Mouse (Mus musculus) limb, embryonic 14.5 days (tissue): Measurements from ENCODE around the gene Zkscan5. TPM values are rescaled to one million over a fixed set of nuclear protein-coding genes. Genes with fewer than 3 reads are reported as not detected.
"Not testable (repeated sequence)": the region's sequence is repeated elsewhere in the genome, so short reads cannot be mapped to it uniquely, and the experiment has no call there.

ENCODE experiments used
- ATAC-seq: fragments of 200-750 bp; cut with Nextera tagmentation; 2 replicates; pipeline ENCODE4 v1.8.0; 2017; ENCODE audit warnings: low read depth, moderate number of reproducible peaks, moderate TSS enrichment; ENCODE audit not compliant: low FRiP score
- DNase-seq: peaks from one replicate; pipeline ENCODE4 v3.0.0-alpha.2; 2015; ENCODE audit warnings: low spot score
- H3K27ac ChIP-seq: fragments of 300-500 bp; sonication (generic); replicated peaks from 2 replicates; pipeline ENCODE4 v1.5.1; 2014; ENCODE audit warnings: low read depth, mild to moderate bottlenecking, low read length, moderate library complexity, mixed read lengths
- H3K27me3 ChIP-seq: fragments of 300-500 bp; sonication (generic); 2 replicates; pipeline ENCODE4 v1.6.1; 2014; ENCODE audit warnings: low read length, mixed read lengths; ENCODE audit not compliant: control insufficient read depth, insufficient read depth
- H3K36me3 ChIP-seq: fragments of 300-500 bp; sonication (generic); 2 replicates; pipeline ENCODE4 v1.6.1; 2014; ENCODE audit warnings: mild to moderate bottlenecking, low read length, moderate library complexity, mixed read lengths; ENCODE audit not compliant: control insufficient read depth, insufficient read depth
- H3K4me1 ChIP-seq: fragments of 300-500 bp; sonication (generic); 2 replicates; pipeline ENCODE4 v1.6.1; 2014; ENCODE audit warnings: antibody characterized with exemption, low read length, mixed read lengths; ENCODE audit not compliant: control insufficient read depth, insufficient read depth
- H3K4me2 ChIP-seq: fragments of 300-500 bp; sonication (generic); replicated peaks from 2 replicates; pipeline ENCODE4 v1.6.1; 2014; ENCODE audit warnings: low read depth, mild to moderate bottlenecking, low read length, moderate library complexity; ENCODE audit not compliant: severe bottlenecking
- H3K4me3 ChIP-seq: fragments of 300-500 bp; sonication (generic); replicated peaks from 2 replicates; pipeline ENCODE4 v1.5.1; 2014; ENCODE audit warnings: low read length
- H3K9ac ChIP-seq: fragments of 300-500 bp; sonication (generic); 2 replicates; pipeline ENCODE4 v1.6.1; 2014; ENCODE audit warnings: mild to moderate bottlenecking, low read depth, low read length, moderate library complexity; ENCODE audit not compliant: severe bottlenecking
- H3K9me3 ChIP-seq: fragments of 300-500 bp; sonication (generic); 2 replicates; pipeline ENCODE4 v1.6.1; 2016; ENCODE audit warnings: low read length; ENCODE audit not compliant: control insufficient read depth
- POLR2A ChIP-seq: fragments of 200-500 bp; IDR thresholded peaks from 2 replicates; pipeline ENCODE4 v1.8.0; 2012; ENCODE audit warnings: inconsistent platforms, mild to moderate bottlenecking, moderate library complexity, borderline replicate concordance; ENCODE audit not compliant: insufficient read depth, insufficient read length; ENCODE audit errors: extremely low read depth
- WGBS: fragments of 180-500 bp; shearing (Covaris S2); extraction: QIAGEN DNeasy Blood & Tissue Kit; methylation state at CpG from one replicate; pipeline ENCODE4 v1.1.7; 2014; 5-methylcytosine and 5-hydroxymethylcytosine counted together
- polyA plus RNA-seq, 2 experiments: library from polyadenylated mRNA; depleted of rRNA in 1 of 2; stranded (reverse) in 1 of 2; unstranded in 1 of 2; fragments of >200 nt; fragmentation: Nextera tagmentation in 1 of 2; extraction: Ambion mirVana in 1 of 2; gene quantifications; 2 replicates each; pipeline versions ENCODE4 v1.2.1 to v1.2.3; 2012 to 2014

Zkscan5 gene
- polyA plus RNA-seq, 2 experiments = 9.2 to 14.3 TPM

DNA sequence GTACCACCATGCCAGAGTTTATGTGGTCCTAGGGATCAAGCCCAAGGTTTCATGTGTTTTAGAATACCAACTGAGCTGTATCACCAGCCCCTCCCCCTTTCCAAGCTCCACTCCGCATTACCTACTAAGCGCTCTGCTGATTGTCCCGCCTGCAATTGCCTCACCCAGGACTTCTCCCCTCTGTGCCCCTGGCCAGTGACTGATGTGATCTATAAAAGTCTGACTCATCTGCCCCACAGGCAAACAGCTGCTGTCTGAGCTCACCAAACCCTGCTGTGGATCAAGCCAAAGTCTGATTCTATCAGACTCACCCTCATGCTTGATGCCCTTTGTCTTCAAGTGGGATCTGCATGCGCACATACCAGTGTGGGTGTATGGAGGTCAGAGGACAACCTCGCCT lies 18.5 kb downstream of the Zkscan5 start:
- no peak for TF ChIP-seq POLR2A
- no peaks in the 10 kb centered on the region for H3K27me3 ChIP-seq
- no peaks in the 10 kb centered on the region for H3K9me3 ChIP-seq
- no peak overlapping the region for H3K27ac ChIP-seq
- H3K4me3 ChIP-seq = no peak overlapping the region
- H3K9ac ChIP-seq = no peak overlapping the region
- 89% methylated on average over 5 of the region's 5 CpGs for WGBS
- no peaks in the 10 kb centered on the region for H3K4me1 ChIP-seq
- DNase-seq (no peak), ATAC-seq (no peak)
- no peak overlapping the region for H3K4me2 ChIP-seq
- peaks cover 39% of the 10 kb centered on the region for H3K36me3 ChIP-seq

DNA sequence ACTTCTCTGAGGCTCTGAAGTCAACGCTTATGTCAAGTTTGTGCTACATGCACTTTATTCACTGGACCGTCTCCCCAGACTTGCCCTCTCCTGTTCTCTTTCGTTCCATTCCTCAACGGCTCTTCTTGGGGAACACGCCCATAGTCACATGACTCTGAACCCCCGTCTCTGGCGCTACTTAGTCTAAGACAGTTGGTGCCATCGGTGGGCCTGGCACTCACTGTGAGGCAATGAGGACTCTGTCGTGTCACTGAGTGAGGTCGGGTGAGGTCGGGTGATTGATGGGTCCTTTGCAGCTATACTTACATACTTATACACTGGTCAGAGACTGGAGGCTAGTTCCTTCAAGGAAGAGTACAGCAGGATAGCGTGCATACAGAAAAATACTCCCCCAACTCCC lies 19.0 kb downstream of the Zkscan5 start:
- no peaks in the 10 kb centered on the region for H3K27me3 ChIP-seq

DNA sequence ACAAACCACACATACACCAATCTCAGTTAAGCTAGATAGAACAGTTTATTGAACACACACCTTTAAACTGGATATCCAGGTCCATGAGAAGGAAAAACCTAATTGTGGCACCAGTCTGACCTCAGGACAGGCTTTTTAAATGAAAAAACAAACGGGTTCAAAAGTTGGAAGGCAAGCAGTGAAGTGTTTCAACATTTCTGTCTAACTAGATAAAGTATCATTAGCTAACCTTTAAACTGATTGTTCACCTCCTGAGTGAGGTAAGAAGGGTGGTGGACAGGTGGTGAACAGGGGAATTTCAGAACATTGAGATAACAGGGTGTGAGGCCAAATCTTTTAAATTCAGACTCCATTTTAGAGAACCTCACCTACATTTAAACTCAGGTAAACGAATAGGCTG lies 22.1 kb downstream of the Zkscan5 start:
- DNase-seq = no peak
- WGBS = 64% methylated on average over 2 of the region's 2 CpGs
- H3K9me3 ChIP-seq = no peaks in the 10 kb centered on the region
- peaks cover 3% of the 10 kb centered on the region for H3K4me1 ChIP-seq
- no peak overlapping the region for H3K4me2 ChIP-seq
- no peaks in the 10 kb centered on the region for H3K27me3 ChIP-seq
- ATAC-seq = no peak
- peaks cover 5% of the 10 kb centered on the region; the same call in 1 of the 2 replicates for H3K36me3 ChIP-seq
- H3K9ac ChIP-seq = no peak overlapping the region
- no peak for TF ChIP-seq POLR2A
- no peak overlapping the region for H3K27ac ChIP-seq
- H3K4me3 ChIP-seq = no peak overlapping the region

More for the DNA sequence above, 19.0 kb downstream of the Zkscan5 start:
- 0 out of 2 replicates have a peak, but pooled peaks have one; percentile 15 for ATAC-seq
- Histone ChIP-seq H3K4me3 (no peak overlapping the region), H3K9ac (no peak overlapping the region), H3K36me3 (peaks cover 33% of the 10 kb centered on the region), H3K9me3 (no peaks in the 10 kb centered on the region), H3K27ac (no peak overlapping the region), H3K4me1 (no peaks in the 10 kb centered on the region), H3K4me2 (no peak overlapping the region)
- 86% methylated on average over 12 of the region's 12 CpGs for WGBS
- TF ChIP-seq POLR2A = no peak
- DNase-seq = no peak

DNA sequence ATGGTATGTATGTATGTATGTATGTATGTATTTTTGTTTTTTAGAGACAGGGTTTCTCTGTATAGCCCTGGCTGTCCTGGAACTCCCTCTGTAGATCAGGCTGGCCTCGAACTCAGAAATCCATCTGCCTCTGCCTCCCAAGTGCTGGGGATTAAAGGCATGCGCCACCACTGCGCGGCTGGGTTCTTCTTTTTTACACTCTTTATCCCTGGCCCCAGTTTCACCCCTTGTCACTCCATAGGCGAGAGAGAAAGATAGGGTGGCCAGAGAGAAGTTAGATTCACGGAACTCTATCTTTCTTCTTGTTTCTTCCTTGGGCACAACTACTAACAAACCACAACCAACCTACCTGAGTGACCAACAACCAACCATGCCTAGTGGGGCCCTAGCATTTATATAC lies 24.9 kb downstream of the Zkscan5 start:
- H3K4me3 ChIP-seq, H3K4me1 ChIP-seq, ATAC-seq, H3K4me2 ChIP-seq, H3K9me3 ChIP-seq, H3K27me3 ChIP-seq, DNase-seq, H3K9ac ChIP-seq, H3K27ac ChIP-seq: not testable (repeated sequence)
- peaks cover 10% of the 10 kb centered on the region for H3K36me3 ChIP-seq
- 80% methylated on average over 6 of the region's 6 CpGs for WGBS

DNA sequence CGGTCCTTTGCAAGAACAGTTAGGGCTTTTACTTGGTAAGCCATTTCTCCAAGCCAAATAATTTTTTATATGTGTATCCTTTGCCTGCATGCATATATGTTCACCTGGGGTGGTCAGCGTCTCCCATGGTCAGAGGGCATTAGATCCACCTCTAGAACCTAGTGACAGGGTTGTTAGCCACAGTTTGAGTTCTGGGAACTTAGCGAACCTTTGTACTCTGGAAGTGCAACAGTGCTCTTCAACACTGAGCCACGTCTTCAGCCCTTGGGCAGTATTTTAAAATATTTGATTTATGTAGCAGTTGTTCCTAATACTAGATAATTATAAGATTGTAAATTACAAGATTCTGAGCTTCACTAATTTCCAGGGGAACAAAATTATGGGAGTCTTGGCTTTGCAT lies 26.3 kb downstream of the Zkscan5 start:
- Histone ChIP-seq H3K9ac (peak overlapping the region; percentile 94; the same call in 1 of the 2 replicates), H3K27me3 (no peaks in the 10 kb centered on the region), H3K4me3 (peak overlapping the region; percentile 90), H3K4me1 (peaks cover 10% of the 10 kb centered on the region), H3K9me3 (no peaks in the 10 kb centered on the region), H3K36me3 (peaks cover 24% of the 10 kb centered on the region), H3K4me2 (peak overlapping the region; percentile 77; the same call in 1 of the 2 replicates), H3K27ac (no peak overlapping the region)
- DNase-seq (no peak), ATAC-seq (no peak)
- WGBS = 77% methylated on average over 4 of the region's 4 CpGs
- no peak for TF ChIP-seq POLR2A

DNA sequence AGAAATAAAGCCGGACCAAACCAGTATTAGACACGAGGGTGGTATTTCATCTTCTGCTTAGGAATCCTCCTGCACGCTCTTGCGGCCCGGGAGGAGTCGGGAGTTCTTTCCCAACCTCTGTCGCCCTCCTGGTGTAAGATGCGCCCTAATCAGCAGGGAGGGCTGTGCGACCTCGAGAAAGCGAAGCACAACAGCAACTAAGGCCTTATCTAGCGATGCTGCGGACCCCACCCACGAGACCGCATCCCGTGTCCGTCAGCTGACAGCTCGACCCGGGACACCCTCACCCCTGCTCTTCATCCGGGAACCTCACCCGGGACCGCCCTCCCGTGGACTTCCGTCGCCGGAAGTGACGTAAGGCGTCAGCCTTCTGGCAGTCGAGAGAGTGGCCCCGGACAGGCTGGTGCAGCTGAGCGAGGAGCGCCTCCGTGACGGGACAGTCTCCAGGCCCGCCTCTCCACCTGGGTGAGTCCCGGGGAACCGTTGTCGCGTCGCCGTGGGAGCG lies 27.1 kb downstream of the Zkscan5 start, which contains the start of gene Zfp655:
Gene Zfp655 (plus strand): TSS at position 349 of the 505 bp plus-strand sequence.
- ATAC-seq = peak; percentile 99
- H3K27ac ChIP-seq = peak within 1 kb of the TSS; percentile 84
- peak within 1 kb of the TSS; percentile 90 for H3K4me3 ChIP-seq
- WGBS = under 1% methylated on average over 35 of the region's 42 CpGs
- H3K4me1 ChIP-seq = peaks cover 10% of the 10 kb centered on the region
- H3K9me3 ChIP-seq = no peaks in the 10 kb centered on the region
- DNase-seq = peak; percentile 93
- H3K4me2 ChIP-seq = peak within 1 kb of the TSS; percentile 77
- peaks cover 31% of the 10 kb centered on the region for H3K36me3 ChIP-seq
- no peaks in the 10 kb centered on the region for H3K27me3 ChIP-seq
- peak; percentile 94; the same call in 1 of the 2 replicates for TF ChIP-seq POLR2A
- peak within 1 kb of the TSS; percentile 94 for H3K9ac ChIP-seq
